Mouse (Mus musculus): Measurements from ENCODE around the gene Dnaaf1. TPM values are rescaled to one million over a fixed set of nuclear protein-coding genes. Genes with fewer than 3 reads are reported as not detected.

The Dnaaf1 gene
- 6.9 and 7.4 TPM in 2 replicates for polyA plus RNA-seq (2012; rRNA removed)

DNA sequence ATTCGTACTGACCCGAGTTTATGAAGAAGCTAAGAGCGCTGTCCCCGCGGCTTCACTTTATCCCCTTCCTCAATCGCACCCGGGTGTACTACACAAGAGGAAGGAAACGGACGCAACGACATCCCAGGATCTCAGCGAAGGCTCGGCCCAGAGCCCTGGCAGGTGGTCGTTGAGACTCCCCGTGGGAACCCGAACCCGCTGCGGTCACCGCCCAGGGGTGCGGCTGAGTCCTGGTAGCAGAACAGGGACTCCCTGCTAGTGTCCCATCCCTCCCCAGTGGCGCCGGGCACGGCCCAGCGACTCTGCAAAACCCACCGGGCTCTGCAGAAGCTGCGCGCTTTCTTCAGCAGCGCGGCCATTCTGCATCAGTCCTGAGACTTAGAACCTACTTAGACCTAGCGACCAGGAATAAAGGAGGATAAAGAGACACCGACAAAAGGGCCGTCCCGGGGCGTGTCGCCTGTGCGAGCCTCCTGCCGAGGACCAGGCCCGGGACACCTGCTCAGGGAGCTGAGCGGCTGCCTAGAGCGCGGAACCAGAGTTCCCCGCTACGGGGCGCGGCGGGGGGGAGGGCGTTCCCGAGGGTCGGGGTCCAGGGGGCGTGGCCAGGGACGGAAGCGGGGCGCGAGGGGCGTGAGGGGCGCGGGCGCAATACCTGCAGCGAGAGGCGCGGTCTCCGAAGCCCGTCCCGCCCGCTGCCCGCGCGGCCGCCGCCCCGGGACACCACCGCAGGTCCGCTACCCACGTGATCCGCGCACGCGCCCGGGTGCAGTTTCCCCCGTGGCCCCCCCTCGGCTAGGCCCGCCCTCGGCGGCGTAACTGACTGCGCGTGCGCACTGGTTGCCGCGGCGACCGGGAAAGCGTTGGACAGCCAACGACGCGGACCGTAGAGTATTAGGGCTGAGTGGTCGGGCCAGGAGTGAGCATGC is at the start of gene Dnaaf1, which contains the start of gene Hsdl1:
Dnaaf1 (plus strand) TSS at position 799 of the 929 bp plus-strand sequence.
Hsdl1 (minus strand) TSS at position 747 of the 929 bp plus-strand sequence.

GRCm38 (mm10) chr8:119558603-119559401 is 16.2 kb upstream of the Dnaaf1 start, which contains the start of gene Mbtps1:
Gene Mbtps1 (minus strand): TSS chr8:119558735.

DNA sequence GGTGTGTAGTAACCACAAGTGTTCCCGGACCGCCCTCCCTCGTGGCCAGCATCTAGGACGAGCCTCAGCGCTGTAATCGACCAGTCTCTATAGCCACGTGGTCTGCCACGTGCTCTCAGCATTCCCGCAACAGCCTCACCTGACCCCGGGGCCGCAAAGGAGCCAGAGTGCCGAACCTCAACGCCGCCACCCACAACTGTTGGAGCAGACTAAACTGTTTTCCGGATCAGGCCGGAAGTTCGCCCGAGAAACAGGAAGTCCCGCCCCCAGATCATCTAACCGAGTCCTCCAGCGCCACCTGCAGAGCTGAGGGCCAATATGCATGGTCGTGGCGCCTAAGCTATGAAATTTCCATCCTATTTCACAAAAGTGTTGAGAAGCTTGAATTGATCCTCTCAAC is 30.0 kb downstream of the Dnaaf1 start, which contains the start of gene Taf1c:
Taf1c (minus strand) TSS at position 227 of the 400 bp plus-strand sequence.

DNA sequence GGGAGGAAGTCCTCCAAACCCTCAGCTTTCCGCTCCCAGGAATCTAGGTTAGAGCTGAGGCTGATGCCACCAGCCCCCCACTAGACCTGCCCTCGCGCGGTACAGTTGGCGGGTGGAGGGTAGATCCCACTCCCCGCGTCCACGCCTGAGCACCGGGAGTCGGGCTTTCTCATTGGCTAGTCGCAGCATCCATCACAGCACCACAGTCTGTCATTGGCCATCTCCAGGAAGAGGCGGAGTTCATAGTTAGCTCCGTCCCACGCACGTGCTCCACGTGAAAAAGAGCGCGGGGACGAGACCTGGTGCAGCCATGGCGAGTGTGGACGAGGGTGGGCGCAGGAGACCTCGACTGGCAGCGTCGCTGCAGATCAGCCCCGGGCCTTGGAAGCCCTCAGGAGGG is 37.4 kb downstream of the Dnaaf1 start, which contains the start of gene Adad2:
Adad2 (plus strand) TSS at position 277 of the 400 bp plus-strand sequence.

DNA sequence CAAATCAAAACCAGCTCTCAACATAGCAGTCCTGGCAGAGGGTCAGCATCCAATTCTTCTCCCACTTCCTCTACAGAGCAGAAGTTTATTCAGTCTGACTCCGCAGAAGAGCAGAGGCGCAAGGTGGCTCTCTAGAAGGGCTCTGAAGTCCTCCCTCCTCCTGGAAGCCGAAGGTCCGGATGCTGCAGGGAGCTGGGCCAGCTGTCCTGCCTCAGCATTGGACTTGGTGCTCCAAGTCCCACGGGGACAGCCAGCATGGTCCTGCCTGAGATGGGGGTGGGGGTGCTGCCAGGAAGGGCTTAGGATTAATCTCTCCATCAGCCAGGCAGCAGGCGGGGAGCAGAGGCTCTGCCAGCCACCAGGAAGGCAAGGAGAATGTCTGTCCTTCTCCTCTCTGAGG is 60.3 kb downstream of the Dnaaf1 start, which contains the start of gene Kcng4:
Kcng4 (minus strand) TSS at position 303 of the 400 bp plus-strand sequence.

Other genes starting within 250 kb of the Dnaaf1 start
- gene Hsbp1, start 230.7 kb upstream of the Dnaaf1 start, polyA plus RNA-seq (2012; rRNA removed), result 105 and 127 TPM in 2 replicates
- gene Mlycd, start 180.4 kb upstream of the Dnaaf1 start, polyA plus RNA-seq (2012; rRNA removed), result 36.2 and 52.1 TPM in 2 replicates
- 30.0 and 42.2 TPM in 2 replicates for gene Osgin1, start 141.1 kb upstream of the Dnaaf1 start, polyA plus RNA-seq (2012; rRNA removed)
- gene Necab2, start 128.5 kb upstream of the Dnaaf1 start, polyA plus RNA-seq (2012; rRNA removed), result 2.9 and 3.3 TPM in 2 replicates
- 1.3 and 2.2 TPM in 2 replicates for gene Slc38a8, start 73.5 kb upstream of the Dnaaf1 start, polyA plus RNA-seq (2012; rRNA removed)
- gene Mbtps1, start 16.5 kb upstream of the Dnaaf1 start, polyA plus RNA-seq (2012; rRNA removed), result 121 and 142 TPM in 2 replicates
- gene Hsdl1, start 52 bp upstream of the Dnaaf1 start, polyA plus RNA-seq (2012; rRNA removed), result 31.8 and 33.5 TPM in 2 replicates
- 42.3 and 49.9 TPM in 2 replicates for gene Taf1c, start 30.0 kb downstream of the Dnaaf1 start, polyA plus RNA-seq (2012; rRNA removed)
- gene Adad2, start 37.5 kb downstream of the Dnaaf1 start, polyA plus RNA-seq (2012; rRNA removed), result 1.7 and 2.3 TPM in 2 replicates
- gene Kcng4, start 60.4 kb downstream of the Dnaaf1 start, polyA plus RNA-seq (2012; rRNA removed), result 2.3 and 4.2 TPM in 2 replicates
- 129 and 167 TPM in 2 replicates for gene Wfdc1, start 91.1 kb downstream of the Dnaaf1 start, polyA plus RNA-seq (2012; rRNA removed)
- 3.8 and 5.0 TPM in 2 replicates for gene Atp2c2, start 124.8 kb downstream of the Dnaaf1 start, polyA plus RNA-seq (2012; rRNA removed)
- gene Tldc1, start 203.2 kb downstream of the Dnaaf1 start, polyA plus RNA-seq (2012; rRNA removed), result 17.2 and 17.5 TPM in 2 replicates

Data from ovary, adult 2 months (tissue).